8 mouse cellular contexts compared by ENCODE assay signal in the genomic region with DNA sequence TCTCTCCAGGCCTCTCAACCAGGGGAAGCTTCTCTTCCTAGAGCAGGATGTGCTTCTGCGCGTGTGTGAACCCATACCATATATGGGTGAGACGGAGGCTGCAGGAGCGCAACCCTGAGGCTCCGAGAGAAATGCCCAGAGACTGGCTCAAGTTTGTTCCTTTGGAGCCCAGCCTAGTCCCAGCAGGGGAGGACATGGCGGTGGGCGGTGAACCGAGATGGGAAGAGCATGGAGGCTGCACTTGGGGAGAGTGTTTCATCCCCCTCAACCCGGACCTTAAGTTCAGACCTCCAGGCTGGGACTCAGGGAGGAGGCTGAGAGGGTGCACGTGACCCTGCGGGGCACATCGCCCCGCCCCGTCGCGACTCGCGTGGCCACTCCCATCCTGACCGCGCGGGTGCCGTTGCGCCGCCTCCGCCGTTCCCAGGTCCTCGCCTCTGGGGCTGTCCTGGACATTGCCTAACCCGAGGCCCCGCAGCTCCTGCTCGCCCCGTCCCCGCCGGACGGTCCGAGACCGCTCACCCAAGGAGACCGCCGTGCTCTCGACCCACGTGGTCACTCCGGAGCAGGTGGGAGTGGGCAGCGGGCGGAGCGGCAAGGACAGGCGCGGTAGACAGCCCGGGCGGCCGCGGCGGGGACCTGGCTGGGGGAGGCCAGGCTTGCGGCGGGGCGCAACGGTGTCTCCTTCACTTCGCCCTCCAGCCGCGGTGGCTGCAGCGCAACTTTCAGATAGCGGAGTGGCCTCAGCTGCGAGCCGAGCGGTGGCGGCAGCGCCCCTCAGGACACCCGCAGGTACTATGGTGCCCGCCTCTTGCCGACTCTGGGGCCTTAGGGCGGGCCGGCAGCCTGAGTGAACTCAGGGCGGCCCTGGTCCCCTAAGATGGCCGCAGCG. TPM values are rescaled to one million over a fixed set of nuclear protein-coding genes. Genes with fewer than 3 reads are reported as not detected.
A peak's percentile ranks its signal among the peaks of the same experiment; 100 is the strongest.
DNase-seq lines count a peak whose midpoint lies in the region; ATAC-seq and TF ChIP-seq lines count a peak whose summit lies in the region.

No protein-coding gene starts in this region.

- H3K4me2 ChIP-seq in forebrain, postnatal 0 days (ENCODE audit: low read depth), result peak overlapping the region; percentile 86
- H3K4me2 ChIP-seq in lung, embryonic 14.5 days, result peak overlapping the region; percentile 80

- no peaks in the 10 kb centered on the region for H3K27me3 ChIP-seq in cerebellum, adult 2 months (ENCODE audit: control insufficient read depth, insufficient read depth, low read length)
- no peaks in the 10 kb centered on the region for H3K27me3 ChIP-seq in forebrain, postnatal 0 days (ENCODE audit: insufficient read depth, low read length)
- H3K27me3 ChIP-seq in lung, embryonic 14.5 days (ENCODE audit: insufficient read depth, low read length), result no peaks in the 10 kb centered on the region

- H3K9ac ChIP-seq in forebrain, postnatal 0 days, result peak overlapping the region; percentile 96
- H3K9ac ChIP-seq in lung, embryonic 14.5 days, result peak overlapping the region; percentile 92

- under 1% methylated on average over 73 of the region's 73 CpGs for WGBS in cerebellum, adult 2 months
- WGBS in forebrain, postnatal 0 days, result 2% methylated on average over 59 of the region's 73 CpGs
- under 1% methylated on average over 65 of the region's 73 CpGs for WGBS in lung, embryonic 14.5 days

- peak; percentile 77 for DNase-seq in MEL-GATA-1-ER (ENCODE audit: extremely low read depth, low read depth)
- peak; percentile 96 to 98 for DNase-seq in cerebellum, adult 2 months
- peak; percentile 95 for DNase-seq in forebrain, postnatal 0 days
- peak; percentile 98 for DNase-seq in heart, postnatal 4 days
- peak; percentile 94 to 97 for DNase-seq in layer of hippocampus, adult 8-10 months (ENCODE audit: low spot score in 2 of 2)
- peak; percentile 98 for DNase-seq in lung, embryonic 14.5 days
- DNase-seq in testis, postnatal 14 days (ENCODE audit: low spot score), result peak; percentile 96

- H3K4me3 ChIP-seq in cerebellum, adult 2 months (replicated peaks; ENCODE audit: insufficient read depth, low read depth, low read length), result peak overlapping the region; percentile 76
- peak overlapping the region; percentile 86 for H3K4me3 ChIP-seq in forebrain, postnatal 0 days (ENCODE audit: low read depth, low read length)
- H3K4me3 ChIP-seq in lung, embryonic 14.5 days (ENCODE audit: low read depth, low read length), result peak overlapping the region; percentile 97

- H3K4me1 ChIP-seq in cerebellum, adult 2 months (ENCODE audit: control insufficient read depth, insufficient read depth, low read length), result no peaks in the 10 kb centered on the region; the same call in 1 of the 2 replicates
- peaks cover 5% of the 10 kb centered on the region; the same call in 1 of the 2 replicates for H3K4me1 ChIP-seq in forebrain, postnatal 0 days (ENCODE audit: insufficient read depth)
- H3K4me1 ChIP-seq in lung, embryonic 14.5 days (ENCODE audit: insufficient read depth), result 0 out of 2 replicates have a peak, but pooled peaks cover 5% of the 10 kb centered on the region

- peak overlapping the region; percentile 91 for H3K27ac ChIP-seq in cerebellum, adult 2 months (ENCODE audit: insufficient read depth, low read length)
- peak overlapping the region; percentile 90 for H3K27ac ChIP-seq in forebrain, postnatal 0 days (ENCODE audit: low read depth, low read length)
- H3K27ac ChIP-seq in lung, embryonic 14.5 days (ENCODE audit: low read depth), result peak overlapping the region; percentile 96

- ATAC-seq in forebrain, postnatal 0 days, result peak; percentile 99
- ATAC-seq in lung, embryonic 14.5 days (ENCODE audit: insufficient read depth), result peak; percentile 98
- peak; percentile 81 for ATAC-seq in neutrophil, adult 5-6 weeks (ENCODE audit: extremely low read depth, insufficient number of reproducible peaks, low FRiP score, poor library complexity, severe bottlenecking)

- H3K36me3 ChIP-seq in forebrain, postnatal 0 days (ENCODE audit: insufficient read depth), result peaks cover 5% of the 10 kb centered on the region; the same call in 1 of the 2 replicates
- peaks cover 30% of the 10 kb centered on the region for H3K36me3 ChIP-seq in lung, embryonic 14.5 days (ENCODE audit: insufficient read depth)

- no peaks in the 10 kb centered on the region for H3K9me3 ChIP-seq in forebrain, postnatal 0 days (ENCODE audit: low read length)
- H3K9me3 ChIP-seq in lung, embryonic 14.5 days (ENCODE audit: low read depth, low read length), result no peaks in the 10 kb centered on the region

- peak; percentile 81 for TF ChIP-seq POLR2A in cerebellum, adult 2 months (IDR thresholded peaks at IDR 0.05; ENCODE audit: borderline replicate concordance, insufficient read depth, low read length)

- TF ChIP-seq CTCF in cerebellum, adult 2 months (IDR thresholded peaks at IDR 0.05; ENCODE audit: borderline replicate concordance, insufficient read depth, low read depth, low read length), result no peak
- TF ChIP-seq CTCF in forebrain, postnatal 0 days (IDR thresholded peaks at IDR 0.05; ENCODE audit: low read depth), result no peak; the same call in 1 of the 2 replicates
- 0 out of 2 replicates have a peak, but pooled peaks have one; percentile 32 for TF ChIP-seq CTCF in lung, embryonic 14.5 days (IDR thresholded peaks at IDR 0.05; ENCODE audit: low read depth)

RNA-seq across cellular contexts. Expression of gene Vdac2, which starts 6.1 kb away (rescaled TPM):
- 247 and 258 TPM in 2 replicates for polyA plus RNA-seq in cerebellum, adult 2 months (2012; rRNA removed)
- 201 and 204 TPM in 2 replicates for total RNA-seq in forebrain, postnatal 0 days (2014; rRNA removed)
- polyA plus RNA-seq in forebrain, postnatal 0 days (2015; fragmentation: Nextera tagmentation; extraction: Ambion mirVana), result 264 and 294 TPM in 2 replicates
- 100 to 1,000 TPM; 606 to 622 TPM for total RNA-seq in heart, postnatal 4 days (2021)
- total RNA-seq in layer of hippocampus, adult 8-10 months (2022), result 100 to 1,000 TPM; 231 to 244 (median 241) TPM
- polyA plus RNA-seq in lung, embryonic 14.5 days (2014; fragmentation: Nextera tagmentation; extraction: Ambion mirVana), result 274 and 278 TPM in 2 replicates
- 144 and 165 TPM in 2 replicates for total RNA-seq in neutrophil, adult 5-6 weeks (2017)

RNA-seq across cellular contexts. Expression of gene Comtd1, which starts 17.7 kb away (rescaled TPM):
- polyA plus RNA-seq in cerebellum, adult 2 months (2012; rRNA removed), result 44.7 and 45.7 TPM in 2 replicates
- 23.4 and 32.4 TPM in 2 replicates for total RNA-seq in forebrain, postnatal 0 days (2014; rRNA removed)
- 48.8 and 50.6 TPM in 2 replicates for polyA plus RNA-seq in forebrain, postnatal 0 days (2015; fragmentation: Nextera tagmentation; extraction: Ambion mirVana)
- total RNA-seq in heart, postnatal 4 days (2021), result 10 to 100 TPM; 16.9 to 25.9 TPM
- total RNA-seq in layer of hippocampus, adult 8-10 months (2022), result 10 to 100 TPM; 25.9 to 34.4 (median 29.7) TPM
- 15.4 and 17.0 TPM in 2 replicates for polyA plus RNA-seq in lung, embryonic 14.5 days (2014; fragmentation: Nextera tagmentation; extraction: Ambion mirVana)
- 9.5 and 17.2 TPM in 2 replicates for total RNA-seq in neutrophil, adult 5-6 weeks (2017)

Comparison
In these comparisons a context has a peak if more than half of its experiments do, and no peak if none do; other contexts are left out.
1. Peak in every context shown above with its lines: DNase-seq, ATAC-seq, H3K4me3 ChIP-seq and H3K27ac ChIP-seq.